Mouse (Mus musculus) liver, embryonic 15.5 days (tissue): Measurements from ENCODE around the gene Saal1. TPM values are rescaled to one million over a fixed set of nuclear protein-coding genes. Genes with fewer than 3 reads are reported as not detected.
"Not testable (repeated sequence)": the region's sequence is repeated elsewhere in the genome, so short reads cannot be mapped to it uniquely, and the experiment has no call there.

ENCODE experiments used
- ATAC-seq: fragments of 200-750 bp; cut with Nextera tagmentation; 2 replicates; pipeline ENCODE4 v1.8.0; 2017; ENCODE audit warnings: moderate number of reproducible peaks, mild to moderate bottlenecking, moderate library complexity; ENCODE audit not compliant: insufficient read depth
- H3K27ac ChIP-seq: fragments of 300-500 bp; sonication (generic); replicated peaks from 2 replicates; pipeline ENCODE4 v1.5.1; 2015; ENCODE audit warnings: mild to moderate bottlenecking, inconsistent platforms
- H3K27me3 ChIP-seq: fragments of 300-500 bp; sonication (generic); 2 replicates; pipeline ENCODE4 v1.6.1; 2015; ENCODE audit warnings: mild to moderate bottlenecking, inconsistent platforms
- H3K36me3 ChIP-seq: fragments of 300-500 bp; sonication (generic); replicated peaks from 2 replicates; pipeline ENCODE4 v1.6.1; 2015; ENCODE audit warnings: moderate library complexity, mild to moderate bottlenecking, inconsistent platforms
- H3K4me1 ChIP-seq: fragments of 300-500 bp; sonication (generic); replicated peaks from 2 replicates; pipeline ENCODE4 v1.6.1; 2015; ENCODE audit warnings: inconsistent platforms
- H3K4me2 ChIP-seq: fragments of 300-500 bp; sonication (generic); 2 replicates; pipeline ENCODE4 v1.6.1; 2015; ENCODE audit warnings: moderate library complexity, mild to moderate bottlenecking, inconsistent platforms
- H3K4me3 ChIP-seq: fragments of 300-500 bp; sonication (generic); replicated peaks from 2 replicates; pipeline ENCODE4 v1.5.1; 2015; ENCODE audit warnings: mild to moderate bottlenecking, inconsistent platforms
- H3K9ac ChIP-seq: fragments of 300-500 bp; sonication (generic); 2 replicates; pipeline ENCODE4 v1.6.1; 2015; ENCODE audit warnings: moderate library complexity, mild to moderate bottlenecking, inconsistent platforms
- H3K9me3 ChIP-seq: fragments of 300-500 bp; sonication (generic); replicated peaks from 2 replicates; pipeline ENCODE4 v1.6.1; 2016; ENCODE audit warnings: inconsistent platforms
- WGBS: fragments of 180-500 bp; shearing (Covaris S2); methylation state at CpG from one replicate; pipeline ENCODE4 v1.1.7; 2015; ENCODE audit warnings: mixed read lengths; ENCODE audit not compliant: insufficient replicate concordance; 5-methylcytosine and 5-hydroxymethylcytosine counted together
- polyA plus RNA-seq: library from polyadenylated mRNA; unstranded; fragments of >200 nt; fragmentation: Nextera tagmentation; extraction: Ambion mirVana; gene quantifications from 2 replicates; pipeline ENCODE4 v1.2.1, GENCODE M21; 2015

Saal1 gene
- polyA plus RNA-seq, 1 experiment from 2014 or later = 11.4 TPM

GRCm38 (mm10) chr7:46650231-46650630, 60.2 kb downstream of the Saal1 start:
- H3K36me3 ChIP-seq, H3K9me3 ChIP-seq, ATAC-seq, H3K4me1 ChIP-seq, H3K4me3 ChIP-seq, H3K4me2 ChIP-seq, H3K27me3 ChIP-seq, H3K9ac ChIP-seq, H3K27ac ChIP-seq: not testable (repeated sequence)
- whole genome bisulfite sequencing = 29% methylated on average over 5 of the region's 5 CpGs

GRCm38 (mm10) chr7:46648431-46649140, 61.9 kb downstream of the Saal1 start:
- Histone ChIP-seq H3K27ac (no peak overlapping the region), H3K9ac (no peak overlapping the region), H3K9me3 (no peaks in the 10 kb centered on the region), H3K4me1 (no peaks in the 10 kb centered on the region), H3K4me3 (no peak overlapping the region), H3K36me3 (no peaks in the 10 kb centered on the region), H3K4me2 (no peak overlapping the region), H3K27me3 (peaks cover 8% of the 10 kb centered on the region; the same call in 1 of the 2 replicates)
- no peak for ATAC-seq
- 45% methylated on average over 4 of the region's 4 CpGs for WGBS

- no peak overlapping the region for H3K4me2 ChIP-seq
- H3K27me3 ChIP-seq = peaks cover 16% of the 10 kb centered on the region
- H3K9ac ChIP-seq = no peak overlapping the region
- peaks cover 17% of the 10 kb centered on the region for H3K4me1 ChIP-seq
- no peaks in the 10 kb centered on the region for H3K36me3 ChIP-seq
- no peak for ATAC-seq
- H3K4me3 ChIP-seq = no peak overlapping the region
- H3K27ac ChIP-seq = no peak overlapping the region
- no peaks in the 10 kb centered on the region for H3K9me3 ChIP-seq
- WGBS = 36% methylated on average over 1 of the region's 1 CpGs
Observed at GRCm38 (mm10) chr7:46643172-46643571, 67.3 kb downstream of the Saal1 start.

- H3K4me2 ChIP-seq = peak overlapping the region; percentile 96
- H3K27ac ChIP-seq = no peak overlapping the region
- H3K4me1 ChIP-seq = peaks cover 17% of the 10 kb centered on the region
- ATAC-seq = no peak
- 13% methylated on average over 17 of the region's 17 CpGs for WGBS
- no peaks in the 10 kb centered on the region for H3K9me3 ChIP-seq
- H3K9ac ChIP-seq = peak overlapping the region; percentile 72; the same call in 1 of the 2 replicates
- H3K4me3 ChIP-seq = peak overlapping the region; percentile 70
- peaks cover 11% of the 10 kb centered on the region for H3K27me3 ChIP-seq
- no peaks in the 10 kb centered on the region for H3K36me3 ChIP-seq
Observed at GRCm38 (mm10) chr7:46640062-46640461, 70.4 kb downstream of the Saal1 start.

GRCm38 (mm10) chr7:46639692-46640031, 70.8 kb downstream of the Saal1 start, which contains the start of gene Sergef:
Sergef (minus strand) TSS chr7:46639807.
- no peaks in the 10 kb centered on the region for H3K36me3 ChIP-seq
- ATAC-seq = peak; percentile 94
- H3K9ac ChIP-seq = peak within 1 kb of the TSS; percentile 72
- H3K27ac ChIP-seq = no peak within 1 kb of the TSS
- WGBS = under 1% methylated on average over 30 of the region's 30 CpGs
- H3K9me3 ChIP-seq = no peaks in the 10 kb centered on the region
- peak within 1 kb of the TSS; percentile 70 for H3K4me3 ChIP-seq
- peaks cover 17% of the 10 kb centered on the region for H3K4me1 ChIP-seq
- peaks cover 11% of the 10 kb centered on the region for H3K27me3 ChIP-seq
- peak within 1 kb of the TSS; percentile 96 for H3K4me2 ChIP-seq

GRCm38 (mm10) chr7:46638889-46639691, 71.4 kb downstream of the Saal1 start:
- 15% methylated on average over 32 of the region's 32 CpGs for WGBS
- peak overlapping the region; percentile 96 for H3K4me2 ChIP-seq
- H3K36me3 ChIP-seq = no peaks in the 10 kb centered on the region
- peaks cover 17% of the 10 kb centered on the region for H3K4me1 ChIP-seq
- H3K9me3 ChIP-seq = no peaks in the 10 kb centered on the region
- peak overlapping the region; percentile 70 for H3K4me3 ChIP-seq
- peak; percentile 27; the same call in 1 of the 2 replicates for ATAC-seq
- no peak overlapping the region for H3K27ac ChIP-seq
- peaks cover 11% of the 10 kb centered on the region for H3K27me3 ChIP-seq
- peak overlapping the region; percentile 72 for H3K9ac ChIP-seq

Other genes with a start within 250 kb of the Saal1 start
- gene Sergef, start 70.9 kb downstream of the Saal1 start, polyA plus RNA-seq = 5.2 TPM in 2 replicates
- gene Tph1, start 38.1 kb downstream of the Saal1 start, polyA plus RNA-seq = not detected in 2 replicates
- 6.4 and 11.6 TPM in 2 replicates for gene Saa3, start 5.0 kb upstream of the Saal1 start, polyA plus RNA-seq
- gene Saa4, start 21.9 kb upstream of the Saal1 start, polyA plus RNA-seq = 6.3 and 8.8 TPM in 2 replicates
- gene Saa1, start 32.3 kb upstream of the Saal1 start, polyA plus RNA-seq = not detected in 2 replicates
- not detected in 2 replicates for gene Saa2, start 41.1 kb upstream of the Saal1 start, polyA plus RNA-seq
- 6.7 and 7.5 TPM in 2 replicates for gene Hps5, start 85.4 kb upstream of the Saal1 start, polyA plus RNA-seq
- gene Gtf2h1, start 85.4 kb upstream of the Saal1 start, polyA plus RNA-seq = 25.4 and 26.3 TPM in 2 replicates
- gene Ldha, start 130.8 kb upstream of the Saal1 start, polyA plus RNA-seq = 1,291 and 1,714 TPM in 2 replicates
- 0.18 TPM in 1 of 2 replicates, not detected in the other for gene Ldhc, start 150.5 kb upstream of the Saal1 start, polyA plus RNA-seq
- gene Tsg101, start 209.3 kb upstream of the Saal1 start, polyA plus RNA-seq = 55.0 and 57.6 TPM in 2 replicates
- 5.2 and 5.8 TPM in 2 replicates for gene Uevld, start 247.8 kb upstream of the Saal1 start, polyA plus RNA-seq